Mouse (Mus musculus) cerebellum, adult 2 months (tissue): ENCODE measurements around the gene 9130213A22Rik.

ENCODE experiments used
- CTCF ChIP-seq: fragments of 200-500 bp; IDR thresholded peaks from 2 replicates; pipeline ENCODE4 v1.5.1; 2011; ENCODE audit warnings: low read depth, mild to moderate bottlenecking, control low read depth, low read length, moderate library complexity, borderline replicate concordance; ENCODE audit not compliant: insufficient read depth
- POLR2A ChIP-seq: fragments of 200-500 bp; IDR thresholded peaks from 2 replicates; pipeline ENCODE4 v1.6.1; 2011; ENCODE audit warnings: low read length, control low read depth, borderline replicate concordance; ENCODE audit not compliant: insufficient read depth

DNA sequence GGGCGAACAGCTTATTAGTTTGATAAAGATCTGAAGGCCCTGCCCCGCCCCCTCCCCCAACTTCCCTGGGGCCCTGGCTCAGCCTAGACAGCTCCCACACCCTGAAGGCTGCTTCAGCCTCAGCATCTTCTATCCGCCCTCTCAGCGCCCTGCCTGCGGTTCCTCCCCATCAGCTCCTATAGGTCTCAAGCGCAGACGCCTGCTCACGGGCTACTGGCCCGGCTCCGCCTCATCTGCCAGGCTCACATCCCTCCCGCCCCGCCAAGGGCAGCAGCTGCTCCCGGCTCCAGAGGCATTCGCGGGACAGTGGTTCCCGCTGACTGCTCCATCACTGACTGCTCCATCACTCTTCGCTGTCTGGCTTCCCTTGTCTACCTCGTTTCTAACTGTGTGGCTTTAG is 34.4 kb upstream of the 9130213A22Rik start, which contains the start of gene Alox12b:
- no peak for TF ChIP-seq CTCF
- no peak for TF ChIP-seq POLR2A
